8 mouse cellular contexts compared by ENCODE assay signal in the genomic region with DNA sequence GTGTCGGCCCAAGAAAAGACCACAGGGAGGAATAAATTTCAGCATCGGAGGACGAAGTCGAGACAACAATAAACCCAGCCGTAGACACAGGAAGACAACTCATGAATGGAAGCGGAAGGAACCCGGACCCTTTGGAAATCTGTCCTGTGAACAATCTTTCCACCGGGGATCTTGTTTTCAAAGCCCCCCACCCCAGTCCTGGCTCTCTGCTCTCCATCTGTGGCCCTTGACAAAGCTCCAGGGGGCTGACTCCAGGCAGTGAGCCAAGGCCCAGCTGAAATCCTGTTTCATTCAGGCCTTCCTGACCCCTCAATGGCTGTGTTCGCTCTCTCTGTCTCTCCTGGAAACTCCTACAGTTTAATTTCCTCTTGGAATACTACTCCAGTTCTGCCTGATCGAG.
DNase-seq lines count a peak whose midpoint lies in the region; ATAC-seq lines count a peak whose summit lies in the region.

No protein-coding gene starts in this region.

- 41% methylated on average over 10 of the region's 10 CpGs for WGBS in midbrain, embryonic 15.5 days
- 62% methylated on average over 10 of the region's 10 CpGs for WGBS in midbrain, embryonic 13.5 days
- 30% methylated on average over 10 of the region's 10 CpGs for WGBS in neural tube, embryonic 15.5 days

- H3K27me3 ChIP-seq in midbrain, embryonic 15.5 days (replicated peaks) = no peaks in the 10 kb centered on the region
- H3K27me3 ChIP-seq in midbrain, embryonic 13.5 days = no peaks in the 10 kb centered on the region
- no peaks in the 10 kb centered on the region for H3K27me3 ChIP-seq in neural tube, embryonic 15.5 days (replicated peaks)

- H3K4me1 ChIP-seq in midbrain, embryonic 15.5 days = 0 out of 2 replicates have a peak, but pooled peaks cover 4% of the 10 kb centered on the region
- 0 out of 2 replicates have a peak, but pooled peaks cover 3% of the 10 kb centered on the region for H3K4me1 ChIP-seq in midbrain, embryonic 13.5 days (replicated peaks)
- H3K4me1 ChIP-seq in neural tube, embryonic 15.5 days = peaks cover 5% of the 10 kb centered on the region; the same call in 1 of the 2 replicates

- H3K36me3 ChIP-seq in midbrain, embryonic 15.5 days (replicated peaks) = no peaks in the 10 kb centered on the region
- no peaks in the 10 kb centered on the region for H3K36me3 ChIP-seq in midbrain, embryonic 13.5 days
- H3K36me3 ChIP-seq in neural tube, embryonic 15.5 days = no peaks in the 10 kb centered on the region

- H3K9ac ChIP-seq in midbrain, embryonic 15.5 days = no peak overlapping the region
- no peak overlapping the region for H3K9ac ChIP-seq in midbrain, embryonic 13.5 days (replicated peaks)
- no peak overlapping the region for H3K9ac ChIP-seq in neural tube, embryonic 15.5 days (replicated peaks)

- no peak overlapping the region for H3K27ac ChIP-seq in midbrain, embryonic 15.5 days
- H3K27ac ChIP-seq in midbrain, embryonic 13.5 days = no peak overlapping the region
- 0 out of 2 replicates have a peak overlapping the region, but pooled peaks have one; percentile 0 for H3K27ac ChIP-seq in neural tube, embryonic 15.5 days (replicated peaks)

- intact Hi-C loops in heart, postnatal 10 days (cut with DNase I) = no loop called here

- peak; percentile 94 for DNase-seq in heart, adult 11 months
- no peak for DNase-seq in heart, adult 8-10 months (ENCODE audit: low spot score)
- DNase-seq in heart, postnatal 10 days = peak; percentile 57 to 60
- DNase-seq in urinary bladder, postnatal 25 days (ENCODE audit: low spot score) = no peak
- DNase-seq in thymus, postnatal 0 days (ENCODE audit: low spot score) = no peak

- no peak for ATAC-seq in midbrain, embryonic 15.5 days (replicated peaks)
- ATAC-seq in midbrain, embryonic 13.5 days = no peak
- ATAC-seq in neural tube, embryonic 15.5 days (ENCODE audit: low FRiP score) = peak; percentile 63

- H3K4me3 ChIP-seq in midbrain, embryonic 15.5 days = no peak overlapping the region
- H3K4me3 ChIP-seq in midbrain, embryonic 13.5 days (replicated peaks) = no peak overlapping the region
- no peak overlapping the region for H3K4me3 ChIP-seq in neural tube, embryonic 15.5 days (replicated peaks)

- H3K9me3 ChIP-seq in midbrain, embryonic 15.5 days = no peaks in the 10 kb centered on the region
- H3K9me3 ChIP-seq in midbrain, embryonic 13.5 days = no peaks in the 10 kb centered on the region
- H3K9me3 ChIP-seq in neural tube, embryonic 15.5 days (replicated peaks) = no peaks in the 10 kb centered on the region

- 0 out of 2 replicates have a peak overlapping the region, but pooled peaks have one; percentile 9 for H3K4me2 ChIP-seq in midbrain, embryonic 15.5 days
- no peak overlapping the region for H3K4me2 ChIP-seq in midbrain, embryonic 13.5 days (replicated peaks)
- no peak overlapping the region for H3K4me2 ChIP-seq in neural tube, embryonic 15.5 days

Comparison
In these comparisons a context has a peak if more than half of its experiments do, and no peak if none do; other contexts are left out.
1. DNase-seq: peak in heart, adult 11 months (single experiment) and heart, postnatal 10 days (2 of 2); none in heart, adult 8-10 months (single experiment), urinary bladder, postnatal 25 days (single experiment) and thymus, postnatal 0 days (single experiment).